Mouse (Mus musculus): ENCODE measurements around the gene Sin3a.
A peak's percentile ranks its signal among the peaks of the same experiment; 100 is the strongest.

The Sin3a gene

DNA sequence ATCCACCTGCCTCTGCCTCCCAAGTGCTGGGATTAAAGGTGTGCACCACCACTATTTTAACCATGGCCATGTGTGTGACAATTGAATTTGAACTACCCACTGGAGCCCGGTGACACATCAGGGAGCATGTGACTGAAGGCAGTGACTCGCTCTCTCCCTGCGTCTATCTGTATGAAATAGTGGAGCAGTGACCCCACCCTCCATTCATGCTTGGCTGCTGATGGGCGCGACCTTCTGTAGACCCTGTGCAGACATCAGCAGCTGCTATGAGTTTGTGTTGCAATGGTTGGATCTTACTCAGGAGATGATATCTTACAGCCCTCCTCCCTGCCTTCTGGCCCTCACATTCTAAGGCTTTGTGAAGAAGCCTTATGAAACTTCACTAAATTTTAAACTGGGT, 96.6 kb downstream of the Sin3a start:
- peak; percentile 24 for DNase-seq (ENCODE audit: low read depth)
